Mouse (Mus musculus) liver, embryonic 12.5 days (tissue): ENCODE data around the gene Ttpal. TPM values are rescaled to one million over a fixed set of nuclear protein-coding genes. Genes with fewer than 3 reads are reported as not detected.

Experiments
- ATAC-seq: fragments of 200-750 bp; cut with Nextera tagmentation; 2 replicates; pipeline ENCODE4 v1.8.0; 2017; ENCODE audit warnings: moderate number of reproducible peaks, mild to moderate bottlenecking, moderate library complexity
- H3K27ac ChIP-seq: fragments of 300-500 bp; sonication (generic); 2 replicates; pipeline ENCODE4 v1.5.1; 2016; ENCODE audit warnings: mild to moderate bottlenecking
- H3K27me3 ChIP-seq: fragments of 300-500 bp; sonication (generic); replicated peaks from 2 replicates; pipeline ENCODE4 v1.6.1; 2016; ENCODE audit warnings: mild to moderate bottlenecking, moderate library complexity
- H3K36me3 ChIP-seq: fragments of 300-500 bp; sonication (generic); 2 replicates; pipeline ENCODE4 v1.6.1; 2016; ENCODE audit warnings: mild to moderate bottlenecking, moderate library complexity
- H3K4me1 ChIP-seq: fragments of 300-500 bp; sonication (generic); 2 replicates; pipeline ENCODE4 v1.6.1; 2016
- H3K4me2 ChIP-seq: fragments of 300-500 bp; sonication (generic); 2 replicates; pipeline ENCODE4 v1.6.1; 2016; ENCODE audit warnings: mild to moderate bottlenecking, moderate library complexity
- H3K4me3 ChIP-seq: fragments of 300-500 bp; sonication (generic); 2 replicates; pipeline ENCODE4 v1.5.1; 2016; ENCODE audit warnings: mild to moderate bottlenecking, moderate library complexity
- H3K9ac ChIP-seq: fragments of 300-500 bp; sonication (generic); 2 replicates; pipeline ENCODE4 v1.6.1; 2016; ENCODE audit warnings: mild to moderate bottlenecking, moderate library complexity
- H3K9me3 ChIP-seq: fragments of 300-500 bp; sonication (generic); replicated peaks from 2 replicates; pipeline ENCODE4 v1.6.1; 2016; ENCODE audit warnings: mild to moderate bottlenecking, moderate library complexity
- WGBS: fragments of 180-500 bp; shearing (Covaris S2); methylation state at CpG from one replicate; pipeline ENCODE4 v1.1.7; 2016; ENCODE audit not compliant: insufficient replicate concordance; 5-methylcytosine and 5-hydroxymethylcytosine counted together
- polyA plus RNA-seq: library from polyadenylated mRNA; unstranded; fragments of >200 nt; fragmentation: Nextera tagmentation; extraction: Ambion mirVana; gene quantifications from 2 replicates; pipeline ENCODE4 v1.2.1, GENCODE M21; 2016

Ttpal gene
- polyA plus RNA-seq, 1 experiment from 2014 or later = 18.2 TPM

- Histone ChIP-seq H3K9ac (no peak overlapping the region), H3K27ac (0 out of 2 replicates have a peak overlapping the region, but pooled peaks have one; percentile 30), H3K36me3 (peaks cover 4% of the 10 kb centered on the region; the same call in 1 of the 2 replicates), H3K9me3 (no peaks in the 10 kb centered on the region), H3K4me1 (peaks cover 7% of the 10 kb centered on the region; the same call in 1 of the 2 replicates), H3K4me2 (peak overlapping the region; percentile 14; the same call in 1 of the 2 replicates), H3K4me3 (no peak overlapping the region), H3K27me3 (peaks cover 13% of the 10 kb centered on the region; the same call in 1 of the 2 replicates)
- 20% methylated on average over 11 of the region's 11 CpGs for WGBS
- no peak for ATAC-seq
Measured at GRCm38 (mm10) chr2:163575248-163575647, 26.9 kb upstream of the Ttpal start.

DNA sequence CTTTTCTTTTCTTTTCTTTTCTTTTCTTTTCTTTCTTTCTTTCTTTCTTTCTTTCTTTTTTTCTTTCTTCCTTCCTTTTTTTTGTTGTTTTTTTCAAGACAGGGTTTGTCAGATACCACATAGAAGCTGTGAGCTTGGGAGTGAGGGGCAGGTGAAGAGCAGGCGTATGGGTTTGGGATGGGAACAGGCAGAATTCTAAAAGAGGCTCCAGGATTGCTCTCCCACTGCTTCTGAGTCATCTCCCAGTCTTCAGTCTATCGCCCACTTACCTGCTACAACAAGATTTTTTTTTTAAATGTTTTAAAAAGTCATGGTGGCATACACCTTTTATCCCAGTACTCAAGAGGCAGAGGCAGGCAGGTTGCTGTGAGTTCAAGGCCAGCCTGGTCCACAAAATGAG is 24.1 kb upstream of the Ttpal start:
- ATAC-seq = no peak
- Histone ChIP-seq H3K9me3 (no peaks in the 10 kb centered on the region), H3K27ac (no peak overlapping the region), H3K4me2 (no peak overlapping the region), H3K36me3 (no peaks in the 10 kb centered on the region), H3K27me3 (peaks cover 13% of the 10 kb centered on the region; the same call in 1 of the 2 replicates), H3K4me3 (no peak overlapping the region), H3K4me1 (peaks cover 7% of the 10 kb centered on the region; the same call in 1 of the 2 replicates), H3K9ac (no peak overlapping the region)
- 68% methylated on average over 2 of the region's 2 CpGs for WGBS

DNA sequence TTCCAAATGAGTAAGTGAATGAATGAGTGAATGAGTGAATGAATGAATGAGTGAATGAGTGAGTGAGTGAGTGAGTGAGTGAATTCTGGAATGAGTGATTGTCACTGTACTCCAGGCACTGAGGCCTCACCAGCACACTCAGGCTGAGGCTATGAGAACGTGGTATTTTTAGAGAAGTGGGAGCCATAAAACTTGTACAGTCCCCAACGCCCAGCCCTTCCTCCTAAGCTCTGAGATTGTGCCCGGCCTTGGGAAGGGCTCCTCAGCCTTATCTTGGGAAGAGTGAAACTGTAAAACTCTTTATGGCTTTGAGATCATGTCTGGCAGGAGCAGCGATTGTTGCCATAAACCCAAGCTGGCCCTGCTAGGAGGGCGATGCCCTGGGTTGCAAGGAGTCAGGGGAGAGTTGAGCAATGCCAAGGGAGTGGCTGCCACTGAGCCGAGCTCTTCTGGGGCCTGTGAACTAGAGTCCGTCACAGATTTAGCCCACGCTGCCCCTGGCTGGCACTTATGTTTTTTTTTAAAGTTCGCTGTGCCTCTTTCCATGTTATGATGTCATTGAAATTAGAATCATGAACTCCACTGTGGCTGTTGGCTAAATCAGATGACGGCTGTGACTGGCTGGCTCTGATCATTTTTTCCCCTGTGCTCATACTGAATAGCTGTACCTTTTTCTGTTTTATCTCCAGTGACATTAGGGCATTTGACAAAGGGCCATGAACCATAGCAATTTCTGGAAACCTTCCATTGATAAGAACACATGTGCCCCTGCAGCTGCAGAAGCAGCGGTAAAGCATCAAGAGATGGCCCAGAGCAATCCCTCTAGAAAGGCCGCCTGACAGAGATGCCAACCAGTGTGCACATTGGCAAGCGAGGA is 21.8 kb upstream of the Ttpal start:
- no peak overlapping the region for H3K9ac ChIP-seq
- no peaks in the 10 kb centered on the region for H3K9me3 ChIP-seq
- no peak for ATAC-seq
- no peak overlapping the region for H3K27ac ChIP-seq
- no peaks in the 10 kb centered on the region for H3K36me3 ChIP-seq
- no peak overlapping the region for H3K4me3 ChIP-seq
- WGBS = 57% methylated on average over 13 of the region's 13 CpGs
- peaks cover 2% of the 10 kb centered on the region; the same call in 1 of the 2 replicates for H3K4me1 ChIP-seq
- H3K4me2 ChIP-seq = no peak overlapping the region
- peaks cover 2% of the 10 kb centered on the region; the same call in 1 of the 2 replicates for H3K27me3 ChIP-seq

- H3K4me3 ChIP-seq = no peak overlapping the region
- no peaks in the 10 kb centered on the region for H3K9me3 ChIP-seq
- no peak overlapping the region for H3K4me2 ChIP-seq
- H3K27me3 ChIP-seq = no peaks in the 10 kb centered on the region
- no peaks in the 10 kb centered on the region for H3K36me3 ChIP-seq
- ATAC-seq = no peak
- no peak overlapping the region for H3K9ac ChIP-seq
- no peak overlapping the region for H3K27ac ChIP-seq
- 87% methylated on average over 10 of the region's 10 CpGs for WGBS
- H3K4me1 ChIP-seq = peaks cover 4% of the 10 kb centered on the region; the same call in 1 of the 2 replicates
Measured at GRCm38 (mm10) chr2:163583226-163584087, 18.7 kb upstream of the Ttpal start.

- ATAC-seq = no peak
- Histone ChIP-seq H3K9me3 (no peaks in the 10 kb centered on the region), H3K4me3 (no peak overlapping the region), H3K36me3 (no peaks in the 10 kb centered on the region), H3K4me2 (no peak overlapping the region), H3K9ac (no peak overlapping the region), H3K27me3 (no peaks in the 10 kb centered on the region), H3K4me1 (peaks cover 4% of the 10 kb centered on the region; the same call in 1 of the 2 replicates), H3K27ac (no peak overlapping the region)
- WGBS = 66% methylated on average over 10 of the region's 10 CpGs
Measured at GRCm38 (mm10) chr2:163584088-163584426, 18.1 kb upstream of the Ttpal start.

DNA sequence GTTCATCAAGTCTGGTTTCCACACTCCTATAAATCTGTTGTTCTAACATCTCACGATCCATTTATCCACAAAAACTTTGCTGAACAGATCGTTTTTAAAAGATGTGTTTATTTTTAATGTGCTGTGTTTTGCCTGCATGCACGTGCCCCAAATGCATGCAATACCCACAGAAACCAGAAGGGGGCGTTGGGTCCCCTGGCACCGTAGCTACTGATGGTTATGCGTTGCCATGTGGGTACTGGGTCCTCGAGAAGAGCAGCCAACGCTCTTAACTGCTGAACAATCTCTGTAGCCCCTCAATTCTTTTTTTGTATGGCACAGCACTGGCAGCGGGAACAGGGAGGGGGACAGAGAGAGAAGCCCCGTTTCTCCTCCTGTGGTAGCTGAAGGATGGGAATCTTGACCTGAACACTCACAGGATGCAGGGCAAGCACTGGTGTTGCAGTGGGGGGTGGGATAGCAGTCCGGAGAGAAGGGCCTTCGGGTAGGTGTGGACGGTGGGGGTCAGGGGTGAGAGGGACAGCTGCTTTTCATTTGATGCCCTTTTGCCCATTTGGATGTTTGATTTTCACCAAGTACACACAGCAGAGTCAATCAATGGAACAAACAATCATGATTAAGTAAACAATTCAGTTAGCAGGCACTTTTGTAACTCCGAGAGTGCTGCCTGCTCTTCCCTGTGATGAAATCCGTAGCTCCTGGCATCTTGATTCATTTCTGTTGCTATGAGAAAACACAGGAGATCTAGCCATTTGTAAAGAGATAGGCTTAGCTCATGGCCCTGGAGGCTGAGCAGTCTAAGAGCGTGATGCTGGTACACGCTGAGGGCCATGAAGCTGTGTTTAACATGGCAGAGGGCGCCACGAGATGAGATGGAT is 15.5 kb upstream of the Ttpal start:
- 35% methylated on average over 19 of the region's 19 CpGs for WGBS
- Histone ChIP-seq H3K4me3 (no peak overlapping the region), H3K4me2 (no peak overlapping the region), H3K4me1 (peaks cover 17% of the 10 kb centered on the region), H3K27me3 (no peaks in the 10 kb centered on the region), H3K9me3 (no peaks in the 10 kb centered on the region), H3K9ac (no peak overlapping the region), H3K36me3 (no peaks in the 10 kb centered on the region), H3K27ac (no peak overlapping the region)
- ATAC-seq = peak; percentile 70

DNA sequence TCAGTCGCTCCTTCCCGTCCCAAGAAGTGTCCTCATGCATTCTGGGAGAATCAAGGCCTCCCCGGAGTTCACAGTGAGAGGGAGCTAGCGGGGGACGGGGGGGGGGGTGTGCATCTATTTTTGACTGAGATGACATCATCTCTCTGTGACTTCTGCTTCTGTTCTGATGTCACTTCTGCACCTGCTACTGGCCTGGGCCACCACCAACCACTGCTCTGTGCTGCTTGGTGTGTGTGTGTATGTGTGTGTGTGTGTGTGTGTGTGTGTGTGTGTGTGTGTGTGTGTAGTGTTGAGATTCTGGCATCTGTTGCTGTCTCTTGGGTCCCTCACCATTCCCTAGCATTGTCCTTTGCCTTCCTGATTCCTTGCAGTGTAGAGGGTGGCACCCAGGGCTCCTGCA is 14.6 kb upstream of the Ttpal start:
- no peak overlapping the region for H3K4me2 ChIP-seq
- no peaks in the 10 kb centered on the region for H3K9me3 ChIP-seq
- no peak overlapping the region for H3K4me3 ChIP-seq
- ATAC-seq = no peak
- no peaks in the 10 kb centered on the region for H3K36me3 ChIP-seq
- no peak overlapping the region for H3K9ac ChIP-seq
- H3K27me3 ChIP-seq = no peaks in the 10 kb centered on the region
- no peak overlapping the region for H3K27ac ChIP-seq
- WGBS = 41% methylated on average over 5 of the region's 5 CpGs
- peaks cover 17% of the 10 kb centered on the region for H3K4me1 ChIP-seq

DNA sequence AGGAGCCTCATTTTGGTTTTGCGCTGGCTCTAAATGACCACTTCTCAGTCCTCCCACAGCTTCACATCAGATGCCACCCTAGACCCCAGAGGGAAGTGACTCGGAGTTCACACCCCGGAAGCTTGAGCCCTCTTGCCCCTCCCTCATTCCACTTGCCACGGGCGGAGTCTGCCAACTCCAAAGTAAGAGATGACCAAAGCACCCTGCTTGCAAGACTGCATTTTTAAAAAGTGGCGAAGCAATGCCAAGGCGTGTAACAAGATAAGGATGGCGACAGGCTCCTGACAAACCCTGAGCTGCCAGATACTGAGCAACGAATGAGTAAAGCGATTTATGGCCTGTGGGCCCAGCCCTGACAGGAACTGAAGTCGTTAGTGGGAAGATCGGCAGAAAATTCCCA is 11.9 kb upstream of the Ttpal start:
- Histone ChIP-seq H3K36me3 (no peaks in the 10 kb centered on the region), H3K4me3 (no peak overlapping the region), H3K27me3 (no peaks in the 10 kb centered on the region), H3K4me1 (peaks cover 28% of the 10 kb centered on the region), H3K9ac (no peak overlapping the region), H3K4me2 (no peak overlapping the region; the same call in 1 of the 2 replicates), H3K27ac (no peak overlapping the region), H3K9me3 (no peaks in the 10 kb centered on the region)
- ATAC-seq = no peak
- 27% methylated on average over 12 of the region's 12 CpGs for WGBS

GRCm38 (mm10) chr2:163590996-163591395 is 11.1 kb upstream of the Ttpal start:
- Histone ChIP-seq H3K9ac (no peak overlapping the region), H3K4me2 (no peak overlapping the region), H3K9me3 (no peaks in the 10 kb centered on the region), H3K36me3 (no peaks in the 10 kb centered on the region), H3K4me3 (no peak overlapping the region), H3K27me3 (no peaks in the 10 kb centered on the region), H3K4me1 (peaks cover 36% of the 10 kb centered on the region), H3K27ac (no peak overlapping the region)
- ATAC-seq = no peak
- 73% methylated on average over 5 of the region's 5 CpGs for WGBS

DNA sequence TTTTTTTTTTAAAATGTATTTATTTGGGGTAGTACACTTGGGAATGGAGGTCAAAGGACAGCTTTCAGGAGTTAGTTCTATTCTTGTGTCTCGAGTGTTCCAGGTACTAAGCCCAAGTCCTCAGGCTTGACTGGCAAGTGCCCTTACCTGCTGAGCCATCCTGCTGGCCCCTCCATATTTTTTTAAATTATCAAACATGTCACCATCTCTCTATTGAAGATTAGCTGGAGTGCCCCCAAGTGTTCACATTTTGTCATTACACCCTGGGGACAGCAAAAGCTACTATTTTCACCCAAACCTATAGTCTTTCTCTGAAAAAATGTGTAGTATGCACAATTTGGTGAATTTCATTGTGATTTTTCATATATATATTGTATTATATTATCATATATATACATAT is 10.0 kb upstream of the Ttpal start:
- H3K27me3 ChIP-seq = no peaks in the 10 kb centered on the region
- H3K4me2 ChIP-seq = no peak overlapping the region
- no peaks in the 10 kb centered on the region for H3K9me3 ChIP-seq
- no peak for ATAC-seq
- 53% methylated on average over 1 of the region's 1 CpGs for WGBS
- peaks cover 46% of the 10 kb centered on the region for H3K4me1 ChIP-seq
- H3K9ac ChIP-seq = no peak overlapping the region
- no peaks in the 10 kb centered on the region for H3K36me3 ChIP-seq
- H3K27ac ChIP-seq = no peak overlapping the region
- H3K4me3 ChIP-seq = no peak overlapping the region

DNA sequence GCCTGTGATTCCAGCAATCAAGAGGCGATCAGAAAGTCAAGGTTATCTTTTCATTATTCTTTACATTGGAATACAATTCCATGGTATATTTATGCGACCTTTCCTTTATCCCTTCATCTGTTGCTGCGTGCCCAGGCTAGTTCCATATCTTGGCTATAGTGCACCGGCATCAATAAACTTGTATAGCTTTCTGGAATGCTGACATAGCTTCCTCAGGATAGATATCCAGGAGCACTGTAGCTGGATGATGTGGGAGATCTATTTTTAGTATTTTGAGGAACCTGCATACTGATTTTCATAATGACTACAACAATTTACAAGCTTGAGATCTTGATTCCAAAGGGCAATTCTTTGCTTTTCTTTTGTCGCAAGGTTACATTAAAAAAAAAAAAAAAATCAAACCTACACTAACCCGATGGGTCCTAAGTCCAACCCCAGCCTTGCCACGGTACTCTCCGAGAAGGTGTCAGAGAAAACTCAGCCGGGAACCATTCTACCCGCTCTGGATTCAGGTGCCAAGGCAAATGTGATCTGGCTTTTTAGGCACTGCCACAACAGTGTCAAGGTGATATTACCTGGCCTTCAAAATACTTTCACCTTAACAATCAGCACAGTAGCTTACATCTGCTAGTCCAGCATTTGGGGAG is 8.4 kb upstream of the Ttpal start:
- H3K27me3 ChIP-seq = no peaks in the 10 kb centered on the region
- no peak for ATAC-seq
- peaks cover 48% of the 10 kb centered on the region for H3K4me1 ChIP-seq
- H3K4me3 ChIP-seq = no peak overlapping the region
- H3K9me3 ChIP-seq = no peaks in the 10 kb centered on the region
- no peak overlapping the region for H3K4me2 ChIP-seq
- H3K27ac ChIP-seq = no peak overlapping the region
- H3K9ac ChIP-seq = no peak overlapping the region
- 70% methylated on average over 10 of the region's 10 CpGs for WGBS
- no peaks in the 10 kb centered on the region for H3K36me3 ChIP-seq
